Mouse (Mus musculus) layer of hippocampus, postnatal 10 days (tissue): ENCODE data around the gene Pls1. TPM values are rescaled to one million over a fixed set of nuclear protein-coding genes. Genes with fewer than 3 reads are reported as not detected.

Experiments
- DNase-seq, 2 experiments: peaks; one replicate each; pipeline ENCODE4 v3.0.0; 2021; ENCODE audit warnings: low spot score in 2 of 2
- total RNA-seq, 2 experiments: library from RNA; stranded (reverse); gene quantifications; 2 replicates each; pipeline ENCODE4 v1.2.3; 2021

Pls1 gene
- total RNA-seq, 2 experiments from 2014 or later = 3.1 to 3.7 TPM

DNA sequence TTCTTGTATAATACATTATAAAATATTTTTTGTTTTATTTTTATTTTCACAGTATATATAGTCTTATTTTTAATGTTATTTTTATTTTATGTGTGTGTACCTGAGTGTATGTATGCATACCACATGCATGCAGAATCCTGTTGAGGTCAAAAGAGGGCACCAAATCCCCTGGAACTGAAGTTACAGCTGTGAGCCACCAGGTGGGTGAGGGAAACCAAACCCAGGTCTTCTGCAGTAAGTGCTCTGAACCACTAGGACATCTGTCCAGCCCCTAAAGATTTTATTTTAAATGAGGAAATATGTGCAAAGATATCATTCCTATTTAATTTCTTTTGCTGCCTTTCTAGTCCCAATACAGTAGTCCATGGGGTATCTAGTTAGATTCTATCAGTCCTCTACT is 136.2 kb downstream of the Pls1 start:
- no peak for DNase-seq

DNA sequence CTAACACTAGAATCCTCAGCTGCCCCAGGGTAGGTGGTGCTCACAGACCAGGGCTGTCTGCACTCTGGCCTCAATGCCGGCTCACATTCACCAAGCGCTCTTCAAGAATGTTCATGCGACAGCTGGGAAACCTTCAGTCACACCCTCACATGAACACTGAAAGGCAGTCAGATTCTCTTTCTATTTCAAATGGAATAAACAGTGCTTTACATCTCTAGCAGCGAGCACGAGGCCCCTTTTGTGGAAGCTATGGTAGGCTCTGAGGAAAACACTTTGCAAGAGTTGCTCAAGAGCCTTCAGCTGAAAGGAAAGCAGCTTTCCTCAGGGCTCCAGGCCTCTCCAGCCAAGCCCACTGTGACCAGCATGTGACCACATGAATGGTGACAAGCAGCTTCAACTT is 139.7 kb downstream of the Pls1 start:
- DNase-seq = no peak

DNA sequence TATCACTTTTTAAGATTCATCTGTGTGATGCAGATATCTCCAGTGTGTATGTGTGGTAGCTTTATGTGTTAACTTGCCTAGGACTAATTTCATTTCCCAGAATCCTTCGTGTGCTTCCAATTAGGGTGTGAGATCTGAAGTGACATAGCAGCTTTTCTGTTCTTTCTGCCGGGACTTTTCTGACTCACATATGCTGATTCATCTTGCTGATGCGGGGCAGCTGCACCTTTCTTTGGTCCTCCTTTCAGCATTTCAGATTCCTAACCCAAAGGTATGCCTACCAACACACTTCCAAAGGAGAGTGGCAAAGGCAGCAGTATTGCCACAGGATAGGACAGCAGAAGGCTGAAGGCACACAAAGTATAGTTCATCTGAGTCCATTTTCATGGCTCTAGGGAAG is 141.0 kb downstream of the Pls1 start:
- DNase-seq = no peak

Other genes starting within 250 kb of the Pls1 start
- gene Pcolce2, start 207.7 kb downstream of the Pls1 start, total RNA-seq = 1 to 10 TPM; 2.1 to 3.1 TPM
- gene Trpc1, start 94.9 kb downstream of the Pls1 start, total RNA-seq = 10 to 100 TPM; 42.1 to 51.5 TPM
- gene Atr, start 12.3 kb upstream of the Pls1 start, total RNA-seq = 10 to 100 TPM; 15.6 to 16.3 TPM
- gene Xrn1, start 109.4 kb upstream of the Pls1 start, total RNA-seq = 10 to 100 TPM; 34.0 to 36.3 TPM